Mouse (Mus musculus) lung, embryonic 14.5 days (tissue): Measurements from ENCODE around the gene Pianp. TPM values are rescaled to one million over a fixed set of nuclear protein-coding genes. Genes with fewer than 3 reads are reported as not detected.
A peak's percentile ranks its signal among the peaks of the same experiment; 100 is the strongest.

Experiments
- ATAC-seq: fragments of 200-750 bp; cut with Nextera tagmentation; 2 replicates; pipeline ENCODE4 v1.8.0; 2017; ENCODE audit warnings: mild to moderate bottlenecking, moderate TSS enrichment, moderate library complexity; ENCODE audit not compliant: insufficient read depth
- DNase-seq: peaks from one replicate; pipeline ENCODE4 v3.0.0-alpha.2; 2015
- H3K27ac ChIP-seq: fragments of 300-500 bp; sonication (generic); 2 replicates; pipeline ENCODE4 v1.5.1; 2014; ENCODE audit warnings: low read depth, mild to moderate bottlenecking, moderate library complexity
- H3K27me3 ChIP-seq: fragments of 300-500 bp; sonication (generic); 2 replicates; pipeline ENCODE4 v1.6.1; 2014; ENCODE audit warnings: low read length, control low read depth; ENCODE audit not compliant: insufficient read depth
- H3K36me3 ChIP-seq: fragments of 300-500 bp; sonication (generic); 2 replicates; pipeline ENCODE4 v1.6.1; 2014; ENCODE audit warnings: control low read depth; ENCODE audit not compliant: insufficient read depth
- H3K4me1 ChIP-seq: fragments of 300-500 bp; sonication (generic); 2 replicates; pipeline ENCODE4 v1.6.1; 2014; ENCODE audit warnings: antibody characterized with exemption, control low read depth; ENCODE audit not compliant: insufficient read depth
- H3K4me2 ChIP-seq: fragments of 300-500 bp; sonication (generic); 2 replicates; pipeline ENCODE4 v1.6.1; 2014; ENCODE audit warnings: mild to moderate bottlenecking
- H3K4me3 ChIP-seq: fragments of 300-500 bp; sonication (generic); 2 replicates; pipeline ENCODE4 v1.5.1; 2014; ENCODE audit warnings: low read depth, low read length
- H3K9ac ChIP-seq: fragments of 300-500 bp; sonication (generic); 2 replicates; pipeline ENCODE4 v1.6.1; 2014
- H3K9me3 ChIP-seq: fragments of 300-500 bp; sonication (generic); 2 replicates; pipeline ENCODE4 v1.6.1; 2016; ENCODE audit warnings: low read depth, low read length, control low read depth
- CTCF ChIP-seq: IDR thresholded peaks from 2 replicates; pipeline ENCODE4 v1.5.1; 2016; ENCODE audit warnings: antibody characterized with exemption, low read depth
- WGBS: fragments of 180-500 bp; shearing (Covaris S2); extraction: QIAGEN DNeasy Blood & Tissue Kit; methylation state at CpG from one replicate; pipeline ENCODE4 v1.1.7; 2014; 5-methylcytosine and 5-hydroxymethylcytosine counted together
- polyA plus RNA-seq: library from polyadenylated mRNA; unstranded; fragments of >200 nt; fragmentation: Nextera tagmentation; extraction: Ambion mirVana; gene quantifications from 2 replicates; pipeline ENCODE4 v1.2.1, GENCODE M21; 2014

Pianp gene
- polyA plus RNA-seq, 1 experiment from 2014 or later: 0.59 TPM

DNA sequence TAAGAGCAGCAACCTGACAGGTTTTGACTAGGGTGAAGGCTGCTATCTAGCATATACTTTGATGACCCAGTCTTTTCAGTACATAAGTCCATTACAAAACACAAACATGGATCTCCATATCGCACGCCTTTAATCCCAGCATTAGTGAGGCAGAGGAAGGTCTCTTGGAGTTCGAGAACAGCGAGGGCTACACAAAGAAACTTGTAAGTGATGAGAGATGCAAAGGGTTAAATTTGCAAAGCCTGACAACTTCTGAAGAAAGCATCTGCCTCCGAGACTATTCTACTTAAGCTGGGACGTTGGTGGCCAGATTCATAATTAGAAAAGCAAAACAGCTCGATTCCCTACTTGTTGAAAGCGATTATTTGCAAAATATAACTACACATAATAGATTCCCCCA, 42.6 kb downstream of the Pianp start:
- peaks cover 5% of the 10 kb centered on the region; the same call in 1 of the 2 replicates for H3K4me1 ChIP-seq
- peak overlapping the region; percentile 76 for H3K4me3 ChIP-seq
- no peak for DNase-seq
- peak overlapping the region; percentile 46 for H3K9ac ChIP-seq
- H3K9me3 ChIP-seq: no peaks in the 10 kb centered on the region
- H3K27ac ChIP-seq: peak overlapping the region; percentile 84
- peak overlapping the region; percentile 74 for H3K4me2 ChIP-seq
- H3K27me3 ChIP-seq: no peaks in the 10 kb centered on the region
- H3K36me3 ChIP-seq: peaks cover 45% of the 10 kb centered on the region
- WGBS: 4% methylated on average over 8 of the region's 8 CpGs
- ATAC-seq: peak; percentile 14; the same call in 1 of the 2 replicates
- TF ChIP-seq CTCF: no peak

DNA sequence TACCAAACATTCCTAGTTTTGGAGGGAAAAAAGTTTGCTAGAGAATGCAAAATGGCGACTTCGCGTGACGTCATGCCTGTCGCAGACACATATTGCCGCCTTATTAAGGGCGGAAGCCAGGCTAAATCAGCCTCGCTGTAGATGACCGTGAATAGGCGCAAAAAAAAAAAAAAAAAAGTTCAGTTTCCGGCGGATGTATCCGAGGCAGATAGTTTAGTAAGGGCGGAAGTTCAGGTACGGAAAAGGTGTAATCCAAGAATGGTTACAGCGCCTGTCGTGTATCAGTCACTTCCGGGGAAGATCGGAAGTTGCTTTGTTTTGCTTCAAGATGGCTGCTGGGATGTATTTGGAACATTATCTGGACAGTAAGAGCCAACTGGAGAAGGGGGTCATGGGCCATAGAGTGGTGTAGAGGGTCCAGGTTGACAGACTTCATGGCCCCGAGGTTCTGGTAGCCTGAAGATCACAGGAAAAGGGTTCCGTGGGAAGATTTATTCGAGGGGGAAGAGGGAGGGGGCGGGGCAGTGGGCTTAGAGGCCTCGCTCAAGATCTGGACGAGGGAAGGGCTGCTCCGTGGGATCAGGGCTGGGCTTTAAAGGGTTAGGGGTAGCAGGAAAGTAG, 43.1 kb downstream of the Pianp start, which contains the start of gene Ing4:
Gene Ing4 (plus strand): TSS at position 228 of the 621 bp plus-strand sequence.
- Histone ChIP-seq H3K27me3 (no peaks in the 10 kb centered on the region), H3K9me3 (no peaks in the 10 kb centered on the region), H3K4me2 (peak within 1 kb of the TSS; percentile 74), H3K9ac (peak within 1 kb of the TSS; percentile 74), H3K4me3 (peak within 1 kb of the TSS; percentile 76), H3K36me3 (peaks cover 45% of the 10 kb centered on the region), H3K27ac (peak within 1 kb of the TSS; percentile 84), H3K4me1 (peaks cover 5% of the 10 kb centered on the region; the same call in 1 of the 2 replicates)
- ATAC-seq (peak; percentile 97), DNase-seq (peak; percentile 99)
- TF ChIP-seq CTCF: no peak
- WGBS: under 1% methylated on average over 26 of the region's 26 CpGs

DNA sequence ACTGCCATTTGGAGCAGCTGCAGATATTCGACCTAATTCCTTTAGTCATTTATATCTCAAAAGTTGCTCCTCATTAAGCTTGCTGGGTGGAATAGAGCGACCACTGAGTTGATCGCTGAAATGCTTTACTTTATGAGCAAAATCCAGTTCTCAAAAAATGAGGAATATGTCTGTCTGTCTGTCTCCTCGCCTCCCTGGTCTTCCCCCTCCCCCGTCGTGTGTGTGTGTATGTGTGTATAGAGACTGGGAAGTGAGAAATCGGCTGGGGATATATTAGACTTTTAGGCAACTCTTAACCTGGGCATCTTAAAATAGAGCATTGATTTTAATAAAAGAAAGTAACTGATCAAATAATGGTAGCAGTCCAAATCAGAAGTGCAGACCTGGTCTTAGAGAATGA, 43.7 kb downstream of the Pianp start:
- TF ChIP-seq CTCF: no peak
- peak overlapping the region; percentile 74 for H3K4me2 ChIP-seq
- peak overlapping the region; percentile 80 for H3K27ac ChIP-seq
- H3K36me3 ChIP-seq: peaks cover 45% of the 10 kb centered on the region
- no peak for ATAC-seq
- no peaks in the 10 kb centered on the region for H3K27me3 ChIP-seq
- peaks cover 5% of the 10 kb centered on the region; the same call in 1 of the 2 replicates for H3K4me1 ChIP-seq
- peak overlapping the region; percentile 76 for H3K4me3 ChIP-seq
- H3K9me3 ChIP-seq: no peaks in the 10 kb centered on the region
- WGBS: 13% methylated on average over 7 of the region's 7 CpGs
- DNase-seq: no peak
- H3K9ac ChIP-seq: peak overlapping the region; percentile 74

DNA sequence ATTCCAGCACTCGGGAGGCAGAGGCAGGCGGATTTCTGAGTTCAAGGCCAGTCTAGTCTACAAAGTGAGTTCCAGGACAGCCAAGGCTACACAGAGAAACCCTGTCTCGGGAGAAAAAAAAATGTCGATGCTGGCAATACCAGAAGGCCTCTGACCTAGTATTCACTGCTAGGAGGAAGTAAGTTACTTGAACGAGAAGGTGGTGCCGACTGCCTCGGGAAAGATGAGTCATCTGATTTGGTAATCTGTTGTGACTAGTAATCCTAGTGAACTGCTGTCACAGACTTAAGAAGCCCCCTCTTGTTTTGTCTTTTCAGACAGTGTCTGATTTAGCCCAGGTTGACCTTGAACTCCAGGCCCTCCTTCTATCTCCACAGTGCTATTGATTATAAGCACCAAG, 44.6 kb downstream of the Pianp start:
- Histone ChIP-seq H3K9me3 (no peaks in the 10 kb centered on the region), H3K4me2 (peak overlapping the region; percentile 74), H3K27me3 (no peaks in the 10 kb centered on the region), H3K36me3 (peaks cover 44% of the 10 kb centered on the region), H3K4me1 (peaks cover 5% of the 10 kb centered on the region; the same call in 1 of the 2 replicates), H3K4me3 (no peak overlapping the region), H3K9ac (no peak overlapping the region), H3K27ac (no peak overlapping the region)
- TF ChIP-seq CTCF: no peak
- ATAC-seq: no peak
- 85% methylated on average over 7 of the region's 7 CpGs for WGBS
- no peak for DNase-seq

DNA sequence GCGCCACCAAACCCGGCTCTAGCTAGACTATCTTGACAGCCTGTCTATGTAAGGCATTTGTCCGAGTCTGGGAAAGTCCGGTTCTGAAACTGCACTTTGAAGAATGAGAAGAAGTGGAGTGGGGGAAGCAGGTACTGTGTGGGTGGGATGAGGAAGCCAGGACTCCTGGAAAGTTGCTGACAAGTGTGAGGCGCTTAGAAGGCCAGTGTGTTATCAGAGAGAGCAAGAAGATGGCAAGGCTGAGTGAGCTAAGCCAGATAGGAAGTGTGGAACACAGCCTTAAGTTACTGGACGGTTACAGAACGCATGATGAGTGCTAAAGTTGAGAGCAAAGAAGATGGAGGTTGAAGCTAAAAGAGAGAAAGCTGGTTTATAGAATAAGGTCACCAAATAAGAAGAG, 45.6 kb downstream of the Pianp start:
- Histone ChIP-seq H3K27me3 (no peaks in the 10 kb centered on the region), H3K36me3 (peaks cover 43% of the 10 kb centered on the region), H3K4me3 (no peak overlapping the region), H3K27ac (no peak overlapping the region), H3K9me3 (no peaks in the 10 kb centered on the region), H3K4me2 (no peak overlapping the region), H3K4me1 (peaks cover 5% of the 10 kb centered on the region; the same call in 1 of the 2 replicates), H3K9ac (no peak overlapping the region)
- no peak for ATAC-seq
- no peak for TF ChIP-seq CTCF
- 91% methylated on average over 7 of the region's 7 CpGs for WGBS
- no peak for DNase-seq

DNA sequence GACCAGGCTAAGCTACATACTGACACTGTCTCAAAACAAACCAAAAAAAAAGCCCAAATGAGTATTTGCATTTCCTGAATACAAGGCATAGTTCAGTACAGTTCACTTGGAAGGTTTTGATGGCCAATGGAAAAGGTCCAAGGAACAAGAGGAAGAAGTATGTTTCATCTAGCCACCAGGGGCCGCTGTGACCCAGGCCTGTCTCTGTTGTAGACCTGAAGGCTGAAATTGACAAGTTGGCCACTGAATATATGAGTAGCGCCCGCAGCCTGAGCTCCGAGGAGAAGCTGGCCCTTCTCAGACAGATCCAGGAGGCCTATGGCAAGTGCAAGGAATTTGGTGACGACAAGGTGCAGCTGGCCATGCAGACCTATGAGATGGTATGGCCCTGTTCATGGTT, 50.2 kb downstream of the Pianp start:
- no peak overlapping the region for H3K9ac ChIP-seq
- ATAC-seq: peak; percentile 45; the same call in 1 of the 2 replicates
- H3K9me3 ChIP-seq: no peaks in the 10 kb centered on the region
- H3K4me3 ChIP-seq: no peak overlapping the region
- H3K27me3 ChIP-seq: no peaks in the 10 kb centered on the region
- peaks cover 79% of the 10 kb centered on the region for H3K36me3 ChIP-seq
- H3K4me2 ChIP-seq: no peak overlapping the region
- DNase-seq: peak; percentile 92
- H3K4me1 ChIP-seq: no peaks in the 10 kb centered on the region
- peak; percentile 94 for TF ChIP-seq CTCF
- 28% methylated on average over 5 of the region's 5 CpGs for WGBS
- H3K27ac ChIP-seq: no peak overlapping the region

DNA sequence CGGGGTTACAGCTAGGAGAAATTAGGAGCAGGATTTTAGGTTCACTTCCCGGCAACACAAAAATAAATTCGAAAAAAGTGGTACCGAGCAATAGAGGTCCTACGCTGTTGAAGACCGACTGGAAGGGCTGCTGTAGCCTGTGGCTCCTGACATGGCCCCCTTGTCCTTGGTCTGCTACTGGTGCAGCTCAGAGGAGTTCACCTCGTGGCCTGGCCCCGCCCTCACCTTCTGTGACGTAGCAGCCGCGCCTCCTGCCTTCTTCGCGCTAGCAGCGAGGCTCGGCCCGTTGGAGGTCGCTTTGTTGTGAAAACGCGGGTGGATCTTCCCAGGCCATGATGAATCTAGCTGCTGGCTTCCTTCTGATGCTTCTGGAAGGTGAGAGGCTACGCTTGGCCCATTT, 53.2 kb downstream of the Pianp start, which contains the start of gene Acrbp:
Gene Acrbp (plus strand): TSS at position 12 of the 400 bp plus-strand sequence.
- H3K27ac ChIP-seq: no peak within 1 kb of the TSS
- DNase-seq: peak; percentile 30
- H3K9me3 ChIP-seq: no peaks in the 10 kb centered on the region
- H3K4me1 ChIP-seq: no peaks in the 10 kb centered on the region
- H3K36me3 ChIP-seq: peaks cover 91% of the 10 kb centered on the region
- no peak within 1 kb of the TSS for H3K4me3 ChIP-seq
- whole genome bisulfite sequencing: 32% methylated on average over 20 of the region's 20 CpGs
- no peaks in the 10 kb centered on the region for H3K27me3 ChIP-seq
- ATAC-seq: no peak
- H3K9ac ChIP-seq: no peak within 1 kb of the TSS
- no peak for TF ChIP-seq CTCF
- peak within 1 kb of the TSS; percentile 40 for H3K4me2 ChIP-seq
